Mouse (Mus musculus) CD4-positive naive resting alpha-beta T cell, adult 57 days (primary cell): Measurements from ENCODE around the gene Pdcd1. TPM values are rescaled to one million over a fixed set of nuclear protein-coding genes. Genes with fewer than 3 reads are reported as not detected.

Source experiments
- total RNA-seq: library from RNA; stranded (reverse); gene quantifications from one replicate; pipeline ENCODE4 v1.2.4, GENCODE M21; 2023

Pdcd1 gene
- 4.9 TPM for total RNA-seq

GRCm38 (mm10) chr1:94052373-94052772, at the start of gene Pdcd1:
Gene Pdcd1, minus strand, starts transcription at chr1:94052553.

GRCm38 (mm10) chr1:94020151-94020550, 32.2 kb downstream of the Pdcd1 start, which contains the start of gene Neu4:
Gene Neu4, plus strand, starts transcription at chr1:94020451.

GRCm38 (mm10) chr1:93990209-93990608, 62.1 kb downstream of the Pdcd1 start, which contains the start of gene Gal3st2c:
Gene Gal3st2c, plus strand, starts transcription at chr1:93990509.

Other genes with a start within 250 kb of the Pdcd1 start
- gene Ing5, start 248.6 kb downstream of the Pdcd1 start, total RNA-seq = 32.4 TPM
- gene D2hgdh, start 227.6 kb downstream of the Pdcd1 start, total RNA-seq = 48.4 TPM
- gene Gal3st2, start 191.2 kb downstream of the Pdcd1 start, total RNA-seq = not detected
- gene Gal3st2b, start 134.2 kb downstream of the Pdcd1 start, total RNA-seq = 0.77 TPM
- 0.21 TPM for gene Gal3st2c, start 62.0 kb downstream of the Pdcd1 start, total RNA-seq
- not detected for gene Neu4, start 32.1 kb downstream of the Pdcd1 start, total RNA-seq